Mouse (Mus musculus): ENCODE data around the gene Klf13. TPM values are rescaled to one million over a fixed set of nuclear protein-coding genes. Genes with fewer than 3 reads are reported as not detected.

Gene Klf13
- polyA plus RNA-seq, 1 experiment = 56.5 TPM

GRCm38 (mm10) chr7:63922571-63922970 lies 16.1 kb downstream of the Klf13 start:
- peak; percentile 66 for TF ChIP-seq GATA1 (IDR thresholded peaks at IDR 0.05; ENCODE audit: low read length)

- TF ChIP-seq GATA1 (IDR thresholded peaks at IDR 0.05; ENCODE audit: low read length) = no peak
These were observed 16.7 kb downstream of the Klf13 start for GRCm38 (mm10) chr7:63921909-63922562.

- TF ChIP-seq GATA1 (IDR thresholded peaks at IDR 0.05; ENCODE audit: low read length) = no peak
These were observed 19.6 kb downstream of the Klf13 start for GRCm38 (mm10) chr7:63918771-63919768.

GRCm38 (mm10) chr7:63917693-63918092 lies 21.0 kb downstream of the Klf13 start:
- TF ChIP-seq GATA1 (IDR thresholded peaks at IDR 0.05; ENCODE audit: low read length) = no peak

GRCm38 (mm10) chr7:63916268-63916907 lies 22.3 kb downstream of the Klf13 start, which contains the start of gene E030018B13Rik:
Gene E030018B13Rik (plus strand): TSS chr7:63916857.
- no peak for TF ChIP-seq GATA1 (IDR thresholded peaks at IDR 0.05; ENCODE audit: low read length)

- no peak for TF ChIP-seq GATA1 (IDR thresholded peaks at IDR 0.05; ENCODE audit: low read length)
These were observed 23.8 kb downstream of the Klf13 start for GRCm38 (mm10) chr7:63914891-63915290.

GRCm38 (mm10) chr7:63913724-63914692 lies 24.7 kb downstream of the Klf13 start:
- no peak for TF ChIP-seq GATA1 (IDR thresholded peaks at IDR 0.05; ENCODE audit: low read length)

- no peak for TF ChIP-seq GATA1 (IDR thresholded peaks at IDR 0.05; ENCODE audit: low read length)
These were observed 25.6 kb downstream of the Klf13 start for GRCm38 (mm10) chr7:63912924-63913723.

GRCm38 (mm10) chr7:63912234-63912810 lies 26.4 kb downstream of the Klf13 start:
- no peak for TF ChIP-seq GATA1 (IDR thresholded peaks at IDR 0.05; ENCODE audit: low read length)

GRCm38 (mm10) chr7:63911383-63912233 lies 27.1 kb downstream of the Klf13 start:
- no peak for TF ChIP-seq GATA1 (IDR thresholded peaks at IDR 0.05; ENCODE audit: low read length)

GRCm38 (mm10) chr7:63910912-63911311 lies 27.8 kb downstream of the Klf13 start:
- no peak for TF ChIP-seq GATA1 (IDR thresholded peaks at IDR 0.05; ENCODE audit: low read length)

- TF ChIP-seq GATA1 (IDR thresholded peaks at IDR 0.05; ENCODE audit: low read length) = no peak
These were observed 28.5 kb downstream of the Klf13 start for GRCm38 (mm10) chr7:63910225-63910624.
